Mouse (Mus musculus) 416B (cell line): ENCODE measurements around the gene Ttc26.

Source experiments
- DNase-seq: peaks from one replicate; pipeline ENCODE4 v3.0.0; 2011; ENCODE audit warnings: low read depth

The Ttc26 gene

DNA sequence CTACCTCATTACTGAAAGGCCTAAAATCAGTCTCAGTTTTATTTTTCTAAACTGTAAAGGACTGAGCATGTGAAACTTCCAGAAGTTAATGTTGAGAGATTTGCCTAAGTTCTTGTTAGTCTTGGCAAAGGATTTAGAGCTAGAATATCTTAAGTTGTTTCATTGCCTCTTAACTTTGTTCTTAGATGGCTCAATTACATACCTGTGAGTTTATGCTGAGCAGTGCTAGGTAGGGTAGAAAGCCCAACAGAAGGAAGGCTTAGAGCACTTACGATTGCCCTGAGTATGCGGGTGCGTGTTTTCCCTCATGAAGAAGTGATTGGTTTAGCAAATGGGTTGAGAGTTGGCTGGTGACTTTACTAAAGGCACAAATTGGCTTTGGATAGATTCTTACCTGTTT lies 76.8 kb downstream of the Ttc26 start:
- DNase-seq: no peak

DNA sequence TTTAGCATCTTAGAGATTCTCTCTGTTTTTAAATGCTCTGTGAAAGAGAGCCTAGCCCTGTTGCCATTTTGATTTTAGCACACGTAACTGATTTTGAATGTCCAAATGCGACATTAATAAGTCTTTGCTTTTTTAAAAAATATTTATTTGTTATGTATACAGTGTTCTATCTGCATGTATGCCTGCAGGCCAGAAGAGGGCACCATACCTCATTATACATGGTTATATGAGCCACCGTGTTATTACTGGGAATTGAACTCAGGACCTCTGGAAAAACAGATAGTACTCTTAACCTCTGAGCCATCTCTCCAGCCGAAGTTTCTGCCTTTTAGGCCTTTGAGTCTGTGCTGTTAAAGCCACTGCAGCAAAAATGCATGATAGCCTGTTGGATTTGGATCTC lies 88.3 kb downstream of the Ttc26 start:
- DNase-seq: peak; percentile 48
